Mouse (Mus musculus) kidney, adult 8-10 months (tissue): ENCODE measurements around the gene Ankrd34a.
A peak's percentile ranks its signal among the peaks of the same experiment; 100 is the strongest.

Experiments used
- DNase-seq, 2 experiments: peaks; one replicate each; pipeline ENCODE4 v3.0.0; 2022

The Ankrd34a gene

GRCm38 (mm10) chr3:96596228-96596707, at the start of gene Ankrd34a:
Gene Ankrd34a, plus strand, starts transcription at chr3:96596636.
- no peak for DNase-seq

- no peak for DNase-seq
Measured at GRCm38 (mm10) chr3:96546880-96547279, 49.6 kb upstream of the Ankrd34a start.

GRCm38 (mm10) chr3:96547389-96547960, 49.0 kb upstream of the Ankrd34a start:
- peak in 1 of 2 experiments; percentile 82 for DNase-seq

- no peak for DNase-seq
Measured at GRCm38 (mm10) chr3:96548824-96549223, 47.6 kb upstream of the Ankrd34a start.

- no peak for DNase-seq
Measured at GRCm38 (mm10) chr3:96549346-96549745, 47.1 kb upstream of the Ankrd34a start.

- peak in 1 of 2 experiments; percentile 82 for DNase-seq
Measured at GRCm38 (mm10) chr3:96551203-96551602, 45.2 kb upstream of the Ankrd34a start.

- DNase-seq = no peak
Measured at GRCm38 (mm10) chr3:96551890-96552289, 44.5 kb upstream of the Ankrd34a start.

- no peak for DNase-seq
Measured at GRCm38 (mm10) chr3:96553601-96554000, 42.8 kb upstream of the Ankrd34a start.

- DNase-seq = peak in 1 of 2 experiments; percentile 31
Measured at GRCm38 (mm10) chr3:96554251-96554650, 42.2 kb upstream of the Ankrd34a start.

- DNase-seq = peak; percentile 90 to 91
Measured at GRCm38 (mm10) chr3:96555041-96555596, 41.3 kb upstream of the Ankrd34a start.

GRCm38 (mm10) chr3:96555999-96556614, 40.3 kb upstream of the Ankrd34a start:
- peak in 1 of 2 experiments; percentile 11 for DNase-seq

- DNase-seq = peak in 1 of 2 experiments; percentile 19
Measured at GRCm38 (mm10) chr3:96556651-96557635, 39.5 kb upstream of the Ankrd34a start.

- peak; percentile 99 for DNase-seq
Measured at GRCm38 (mm10) chr3:96557694-96558093, 38.7 kb upstream of the Ankrd34a start, which contains the start of gene Txnip. Gene Txnip, plus strand, starts transcription at chr3:96557957.

- DNase-seq = no peak
Measured at GRCm38 (mm10) chr3:96558159-96558558, 38.3 kb upstream of the Ankrd34a start.

- no peak for DNase-seq
Measured at GRCm38 (mm10) chr3:96558668-96559196, 37.7 kb upstream of the Ankrd34a start.

GRCm38 (mm10) chr3:96559398-96559910, 37.0 kb upstream of the Ankrd34a start:
- DNase-seq = no peak

GRCm38 (mm10) chr3:96559911-96560850, 36.3 kb upstream of the Ankrd34a start:
- no peak for DNase-seq

GRCm38 (mm10) chr3:96560881-96561668, 35.4 kb upstream of the Ankrd34a start:
- DNase-seq = no peak

GRCm38 (mm10) chr3:96561946-96562681, 34.3 kb upstream of the Ankrd34a start:
- no peak for DNase-seq

- no peak for DNase-seq
Measured at GRCm38 (mm10) chr3:96563267-96563666, 33.2 kb upstream of the Ankrd34a start.
